16 mouse cellular contexts compared by ENCODE assay signal in genomic region chr11:115451781-115452241, GRCm38 (mm10). TPM values are rescaled to one million over a fixed set of nuclear protein-coding genes. Genes with fewer than 3 reads are reported as not detected.
A peak's percentile ranks its signal among the peaks of the same experiment; 100 is the strongest.
DNase-seq lines count a peak whose midpoint lies in the region; ATAC-seq lines count a peak whose summit lies in the region.
"Had no signal": no experiment of that assay in that cellular context is flagged by ENCODE, and none has a peak within 500 bp of the region (broad histone marks: within the 10 kb centered on the region; RNA-seq: fewer than 3 reads in every experiment).

No protein-coding gene starts in this region.

- no peak overlapping the region for H3K4me2 ChIP-seq in embryonic facial prominence, embryonic 14.5 days (ENCODE audit: low read depth, low read length)
- no peak overlapping the region for H3K4me2 ChIP-seq in hindbrain, embryonic 14.5 days (replicated peaks)

- H3K4me3 ChIP-seq in embryonic facial prominence, embryonic 14.5 days (ENCODE audit: low read depth, low read length) = no peak overlapping the region
- no peak overlapping the region for H3K4me3 ChIP-seq in embryonic facial prominence, embryonic 10.5 days
- no peak overlapping the region for H3K4me3 ChIP-seq in hindbrain, embryonic 14.5 days (replicated peaks; ENCODE audit: low read length)
- H3K4me3 ChIP-seq: layer of hippocampus, adult 2 months had no signal

- H3K9ac ChIP-seq in embryonic facial prominence, embryonic 14.5 days (ENCODE audit: low read depth, low read length) = no peak overlapping the region
- no peak overlapping the region for H3K9ac ChIP-seq in hindbrain, embryonic 14.5 days

- H3K27ac ChIP-seq in embryonic facial prominence, embryonic 14.5 days (replicated peaks; ENCODE audit: low read depth, low read length) = no peak overlapping the region
- no peak overlapping the region for H3K27ac ChIP-seq in embryonic facial prominence, embryonic 10.5 days (replicated peaks)
- H3K27ac ChIP-seq in hindbrain, embryonic 14.5 days = no peak overlapping the region
- H3K27ac ChIP-seq: layer of hippocampus, adult 2 months had no signal

- WGBS in embryonic facial prominence, embryonic 14.5 days = 75% methylated on average over 8 of the region's 8 CpGs
- WGBS in embryonic facial prominence, embryonic 10.5 days = 87% methylated on average over 8 of the region's 8 CpGs
- WGBS in hindbrain, embryonic 14.5 days = 93% methylated on average over 8 of the region's 8 CpGs

- no peaks in the 10 kb centered on the region for H3K4me1 ChIP-seq in embryonic facial prominence, embryonic 14.5 days (ENCODE audit: control insufficient read depth, insufficient read depth, low read length)
- H3K4me1 ChIP-seq in embryonic facial prominence, embryonic 10.5 days = peaks cover 32% of the 10 kb centered on the region
- no peaks in the 10 kb centered on the region for H3K4me1 ChIP-seq in hindbrain, embryonic 14.5 days (replicated peaks; ENCODE audit: control insufficient read depth, insufficient read depth, low read length)

- peak; percentile 27 for DNase-seq in embryonic facial prominence, embryonic 14.5 days (ENCODE audit: low spot score)
- no peak for DNase-seq in embryonic facial prominence, embryonic 10.5 days (ENCODE audit: low spot score)
- DNase-seq in 416B (ENCODE audit: low read depth) = peak; percentile 62
- DNase-seq in natural killer cell, adult 2 months (ENCODE audit: low spot score in 2 of 2) = peak; percentile 19 to 41
- no peak for DNase-seq in adrenal gland, postnatal 10 days
- no peak for DNase-seq in right cerebral cortex, postnatal 10 days (ENCODE audit: low spot score in 2 of 2)
- DNase-seq in hindbrain, embryonic 14.5 days (ENCODE audit: low spot score) = no peak
- DNase-seq: cerebellum, adult 18-20 months; lung, adult 18-20 months had no signal

- H3K9me3 ChIP-seq in embryonic facial prominence, embryonic 14.5 days (ENCODE audit: control insufficient read depth, low read length) = no peaks in the 10 kb centered on the region
- H3K9me3 ChIP-seq in embryonic facial prominence, embryonic 10.5 days = 0 out of 2 replicates have a peak, but pooled peaks cover 2% of the 10 kb centered on the region
- H3K9me3 ChIP-seq in hindbrain, embryonic 14.5 days (ENCODE audit: control insufficient read depth, low read length) = no peaks in the 10 kb centered on the region

- no peaks in the 10 kb centered on the region for H3K36me3 ChIP-seq in embryonic facial prominence, embryonic 14.5 days (ENCODE audit: control insufficient read depth, insufficient read depth, low read length)
- H3K36me3 ChIP-seq in embryonic facial prominence, embryonic 10.5 days (replicated peaks) = no peaks in the 10 kb centered on the region
- H3K36me3 ChIP-seq in hindbrain, embryonic 14.5 days (replicated peaks; ENCODE audit: control insufficient read depth, insufficient read depth) = no peaks in the 10 kb centered on the region

- no peaks in the 10 kb centered on the region for H3K27me3 ChIP-seq in embryonic facial prominence, embryonic 14.5 days (replicated peaks; ENCODE audit: control insufficient read depth, insufficient read depth, low read length)
- no peaks in the 10 kb centered on the region for H3K27me3 ChIP-seq in embryonic facial prominence, embryonic 10.5 days (replicated peaks; ENCODE audit: low read depth, poor library complexity, severe bottlenecking)
- no peaks in the 10 kb centered on the region for H3K27me3 ChIP-seq in hindbrain, embryonic 14.5 days (ENCODE audit: control insufficient read depth, insufficient read depth, low read length)

- no peak for ATAC-seq in embryonic facial prominence, embryonic 14.5 days (ENCODE audit: low read depth)
- ATAC-seq in activated CD4-positive, CD25-positive, alpha-beta regulatory T cell, adult 4 months = peak; percentile 96
- no peak for ATAC-seq in hindbrain, embryonic 14.5 days (ENCODE audit: low FRiP score)

RNA-seq across cellular contexts. Expression of gene Slc16a5, which starts 10.5 kb away (rescaled TPM):
- 0.15 and 0.18 TPM in 2 replicates for polyA plus RNA-seq in embryonic facial prominence, embryonic 14.5 days (2014; fragmentation: Nextera tagmentation; extraction: Ambion mirVana)
- polyA plus RNA-seq in embryonic facial prominence, embryonic 10.5 days (2016; fragmentation: Nextera tagmentation; extraction: Ambion mirVana) = 0.28 and 0.34 TPM in 2 replicates
- 1 to 10 TPM; 2.9 to 3.1 TPM for polyA plus RNA-seq in activated CD4-positive, CD25-positive, alpha-beta regulatory T cell, adult 4 months (2017; shearing (Covaris generic))
- total RNA-seq in adrenal gland, postnatal 10 days (2021) = 1 to 10 TPM in 1 of 2 experiments, under 1 TPM in 1; 0.88 to 3.5 TPM
- polyA plus RNA-seq in hindbrain, embryonic 14.5 days (2014; fragmentation: Nextera tagmentation; extraction: Ambion mirVana) = 0.18 TPM in 1 of 2 replicates, not detected in the other
- total RNA-seq: heart, adult 8-10 months; layer of hippocampus, adult 2 months; megakaryocyte-erythroid progenitor cell, adult 5-6 weeks had no signal

RNA-seq across cellular contexts. Expression of gene Trim80, which starts 11.5 kb away (rescaled TPM):
- 0.11 TPM in 1 of 2 replicates, not detected in the other for polyA plus RNA-seq in embryonic facial prominence, embryonic 14.5 days (2014; fragmentation: Nextera tagmentation; extraction: Ambion mirVana)
- 0.15 TPM in 1 of 2 replicates, not detected in the other for polyA plus RNA-seq in embryonic facial prominence, embryonic 10.5 days (2016; fragmentation: Nextera tagmentation; extraction: Ambion mirVana)
- not detected for polyA plus RNA-seq in activated CD4-positive, CD25-positive, alpha-beta regulatory T cell, adult 4 months (2017; shearing (Covaris generic))
- total RNA-seq in adrenal gland, postnatal 10 days (2021) = under 1 TPM in 1 of 2 experiments, not detected in 1; 0.21 TPM
- polyA plus RNA-seq in hindbrain, embryonic 14.5 days (2014; fragmentation: Nextera tagmentation; extraction: Ambion mirVana) = not detected in 2 replicates
- total RNA-seq: adrenal gland, postnatal 4 days; layer of hippocampus, adult 2 months; megakaryocyte-erythroid progenitor cell, adult 5-6 weeks had no signal
- polyA plus RNA-seq: hindbrain, embryonic 11.5 days; limb, embryonic 11.5 days had no signal

RNA-seq across cellular contexts. Expression of gene Armc7, which starts 23.7 kb away (rescaled TPM):
- polyA plus RNA-seq in embryonic facial prominence, embryonic 14.5 days (2014; fragmentation: Nextera tagmentation; extraction: Ambion mirVana) = 7.6 TPM in 2 replicates
- polyA plus RNA-seq in embryonic facial prominence, embryonic 10.5 days (2016; fragmentation: Nextera tagmentation; extraction: Ambion mirVana) = 9.0 and 9.9 TPM in 2 replicates
- 10 to 100 TPM; 49.9 to 59.3 TPM for polyA plus RNA-seq in activated CD4-positive, CD25-positive, alpha-beta regulatory T cell, adult 4 months (2017; shearing (Covaris generic))
- 1 to 10 TPM; 5.8 to 7.9 TPM for total RNA-seq in adrenal gland, postnatal 10 days (2021)
- polyA plus RNA-seq in hindbrain, embryonic 14.5 days (2014; fragmentation: Nextera tagmentation; extraction: Ambion mirVana) = 14.2 and 14.8 TPM in 2 replicates

RNA-seq across cellular contexts. Expression of gene Kctd2, which starts 31.9 kb away (rescaled TPM):
- 21.8 and 22.6 TPM in 2 replicates for polyA plus RNA-seq in embryonic facial prominence, embryonic 14.5 days (2014; fragmentation: Nextera tagmentation; extraction: Ambion mirVana)
- 14.8 and 17.3 TPM in 2 replicates for polyA plus RNA-seq in embryonic facial prominence, embryonic 10.5 days (2016; fragmentation: Nextera tagmentation; extraction: Ambion mirVana)
- polyA plus RNA-seq in activated CD4-positive, CD25-positive, alpha-beta regulatory T cell, adult 4 months (2017; shearing (Covaris generic)) = 10 to 100 TPM in 1 of 2 experiments, 1 to 10 TPM in 1; 6.9 to 12.2 TPM
- 10 to 100 TPM; 36.4 to 48.6 TPM for total RNA-seq in adrenal gland, postnatal 10 days (2021)
- 31.3 and 32.3 TPM in 2 replicates for polyA plus RNA-seq in hindbrain, embryonic 14.5 days (2014; fragmentation: Nextera tagmentation; extraction: Ambion mirVana)

RNA-seq across cellular contexts. Expression of gene Atp5h, which starts 32.0 kb away (rescaled TPM):
- polyA plus RNA-seq in embryonic facial prominence, embryonic 14.5 days (2014; fragmentation: Nextera tagmentation; extraction: Ambion mirVana) = 841 and 943 TPM in 2 replicates
- polyA plus RNA-seq in embryonic facial prominence, embryonic 10.5 days (2016; fragmentation: Nextera tagmentation; extraction: Ambion mirVana) = 880 and 890 TPM in 2 replicates
- 100 to 1,000 TPM; 705 to 855 TPM for polyA plus RNA-seq in activated CD4-positive, CD25-positive, alpha-beta regulatory T cell, adult 4 months (2017; shearing (Covaris generic))
- total RNA-seq in adrenal gland, postnatal 10 days (2021) = 1,000 to 10,000 TPM in 1 of 2 experiments, 100 to 1,000 TPM in 1; 968 to 1,066 TPM
- 897 and 1,000 TPM in 2 replicates for polyA plus RNA-seq in hindbrain, embryonic 14.5 days (2014; fragmentation: Nextera tagmentation; extraction: Ambion mirVana)

Comparison
In these comparisons a context has a peak if more than half of its experiments do, and no peak if none do; other contexts are left out.
1. DNase-seq: peak in embryonic facial prominence, embryonic 14.5 days (single experiment), 416B (single experiment) and natural killer cell, adult 2 months (2 of 2); none in embryonic facial prominence, embryonic 10.5 days (single experiment), adrenal gland, postnatal 10 days (single experiment), right cerebral cortex, postnatal 10 days (0 of 2) and hindbrain, embryonic 14.5 days (single experiment).